Mouse (Mus musculus): ENCODE data around the gene Tmem54.

Tmem54 gene

GRCm38 (mm10) chr4:129145411-129145810, 40.1 kb downstream of the Tmem54 start:
- DNase-seq (ENCODE audit: low read depth, low spot score), result no peak
- Histone ChIP-seq H3K27me3 (ENCODE audit: control insufficient read depth, insufficient read depth, low read length, poor library complexity, severe bottlenecking) (no peaks in the 10 kb centered on the region), H3K36me3 (ENCODE audit: control insufficient read depth, insufficient read depth, low read length, poor library complexity, severe bottlenecking) (peaks cover 6% of the 10 kb centered on the region; the same call in 1 of the 2 replicates)

- no peak for DNase-seq (ENCODE audit: low read depth, low spot score)
- no peaks in the 10 kb centered on the region for H3K27me3 ChIP-seq (ENCODE audit: control insufficient read depth, insufficient read depth, low read length, poor library complexity, severe bottlenecking)
- H3K36me3 ChIP-seq (ENCODE audit: control insufficient read depth, insufficient read depth, low read length, poor library complexity, severe bottlenecking), result peaks cover 6% of the 10 kb centered on the region; the same call in 1 of the 2 replicates
Measured at GRCm38 (mm10) chr4:129145943-129146342, 40.6 kb downstream of the Tmem54 start.

- DNase-seq (ENCODE audit: low read depth, low spot score), result no peak
- Histone ChIP-seq H3K36me3 (ENCODE audit: control insufficient read depth, insufficient read depth, low read length, poor library complexity, severe bottlenecking) (peaks cover 6% of the 10 kb centered on the region; the same call in 1 of the 2 replicates), H3K27me3 (ENCODE audit: control insufficient read depth, insufficient read depth, low read length, poor library complexity, severe bottlenecking) (no peaks in the 10 kb centered on the region)
Measured at GRCm38 (mm10) chr4:129146392-129146791, 41.0 kb downstream of the Tmem54 start.

GRCm38 (mm10) chr4:129147552-129148103, 42.3 kb downstream of the Tmem54 start:
- no peak for DNase-seq (ENCODE audit: low read depth, low spot score)
- Histone ChIP-seq H3K36me3 (ENCODE audit: control insufficient read depth, insufficient read depth, low read length, poor library complexity, severe bottlenecking) (peaks cover 6% of the 10 kb centered on the region; the same call in 1 of the 2 replicates), H3K27me3 (ENCODE audit: control insufficient read depth, insufficient read depth, low read length, poor library complexity, severe bottlenecking) (no peaks in the 10 kb centered on the region)

DNA sequence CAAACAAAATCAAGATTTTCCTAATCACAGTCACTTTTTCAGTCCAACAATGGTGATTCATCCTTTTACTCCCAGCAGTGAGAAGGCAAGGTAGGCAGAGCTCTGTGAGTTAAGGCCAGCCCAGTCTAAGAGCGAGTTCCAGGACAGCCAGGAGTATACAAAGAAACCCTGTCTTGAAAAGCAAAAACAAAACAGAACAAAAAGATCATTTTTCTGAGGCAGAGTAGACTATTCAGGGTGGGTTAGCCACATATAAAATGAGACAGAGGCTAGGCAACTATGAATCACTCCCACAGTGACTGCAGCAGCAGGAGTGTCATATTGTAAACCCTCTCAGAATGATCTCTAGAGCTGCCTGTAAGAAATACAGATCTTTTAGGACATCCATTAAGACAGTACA, 44.0 kb downstream of the Tmem54 start:
- no peak for DNase-seq (ENCODE audit: low read depth, low spot score)
- Histone ChIP-seq H3K36me3 (ENCODE audit: control insufficient read depth, insufficient read depth, low read length, poor library complexity, severe bottlenecking) (peaks cover 6% of the 10 kb centered on the region; the same call in 1 of the 2 replicates), H3K27me3 (ENCODE audit: control insufficient read depth, insufficient read depth, low read length, poor library complexity, severe bottlenecking) (no peaks in the 10 kb centered on the region)

GRCm38 (mm10) chr4:129151276-129151811, 46.0 kb downstream of the Tmem54 start:
- H3K36me3 ChIP-seq (ENCODE audit: control insufficient read depth, insufficient read depth, low read length, poor library complexity, severe bottlenecking), result peaks cover 9% of the 10 kb centered on the region
- DNase-seq (ENCODE audit: low read depth, low spot score), result no peak

GRCm38 (mm10) chr4:129157541-129157940, 52.2 kb downstream of the Tmem54 start:
- DNase-seq (ENCODE audit: low read depth, low spot score), result no peak
- Histone ChIP-seq H3K36me3 (ENCODE audit: control insufficient read depth, insufficient read depth, low read length, poor library complexity, severe bottlenecking) (peaks cover 3% of the 10 kb centered on the region; the same call in 1 of the 2 replicates), H3K27me3 (ENCODE audit: control insufficient read depth, insufficient read depth, low read length, poor library complexity, severe bottlenecking) (no peaks in the 10 kb centered on the region)

More at GRCm38 (mm10) chr4:129151276-129151811, 46.0 kb downstream of the Tmem54 start:
- H3K27me3 ChIP-seq (ENCODE audit: control insufficient read depth, insufficient read depth, low read length, poor library complexity, severe bottlenecking), result no peaks in the 10 kb centered on the region

GRCm38 (mm10) chr4:129158549-129158948, 53.2 kb downstream of the Tmem54 start:
- DNase-seq (ENCODE audit: low read depth, low spot score), result no peak
- Histone ChIP-seq H3K27me3 (ENCODE audit: control insufficient read depth, insufficient read depth, low read length, poor library complexity, severe bottlenecking) (no peaks in the 10 kb centered on the region), H3K36me3 (ENCODE audit: control insufficient read depth, insufficient read depth, low read length, poor library complexity, severe bottlenecking) (peaks cover 6% of the 10 kb centered on the region; the same call in 1 of the 2 replicates)

- Histone ChIP-seq H3K36me3 (ENCODE audit: control insufficient read depth, insufficient read depth, low read length, poor library complexity, severe bottlenecking) (peaks cover 10% of the 10 kb centered on the region; the same call in 1 of the 2 replicates), H3K27me3 (ENCODE audit: control insufficient read depth, insufficient read depth, low read length, poor library complexity, severe bottlenecking) (no peaks in the 10 kb centered on the region)
- no peak for DNase-seq (ENCODE audit: low read depth, low spot score)
Measured at GRCm38 (mm10) chr4:129161076-129161475, 55.7 kb downstream of the Tmem54 start.

All from splenic B cell, adult 2 months (primary cell).